Mouse (Mus musculus): Measurements from ENCODE around the gene 1600012H06Rik. TPM values are rescaled to one million over a fixed set of nuclear protein-coding genes. Genes with fewer than 3 reads are reported as not detected.
"Not testable (repeated sequence)": the region's sequence is repeated elsewhere in the genome, so short reads cannot be mapped to it uniquely, and the experiment has no call there.

1600012H06Rik gene
- polyA plus RNA-seq, 1 experiment from 2014 or later, result 37.5 TPM

DNA sequence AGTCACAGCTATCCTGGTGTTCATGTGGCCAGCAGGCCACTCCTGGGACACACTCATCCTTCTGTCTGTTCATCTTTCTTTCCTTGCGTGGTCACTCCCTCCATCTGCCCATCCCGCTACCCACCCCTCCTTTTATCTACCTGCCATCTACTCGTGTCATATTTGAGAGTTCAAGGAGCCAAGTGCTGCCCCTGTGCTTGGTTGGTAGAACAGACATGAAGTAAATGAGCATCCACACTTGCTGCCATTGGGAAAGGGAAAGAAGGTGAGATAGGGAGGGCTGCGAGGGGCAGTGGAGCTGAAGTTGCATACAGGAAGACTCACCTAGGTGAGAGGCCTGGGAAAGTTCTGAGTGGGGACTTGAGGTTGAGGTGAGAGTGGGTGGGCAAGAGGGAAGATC lies 28.6 kb upstream of the 1600012H06Rik start:
- Histone ChIP-seq H3K4me3 (replicated peaks) (no peak overlapping the region), H3K27ac (no peak overlapping the region), H3K4me1 (no peaks in the 10 kb centered on the region), H3K9me3 (no peaks in the 10 kb centered on the region), H3K4me2 (no peak overlapping the region), H3K36me3 (no peaks in the 10 kb centered on the region), H3K27me3 (replicated peaks) (no peaks in the 10 kb centered on the region), H3K9ac (no peak overlapping the region)
- WGBS, result 84% methylated on average over 4 of the region's 4 CpGs
- no peak for ATAC-seq (ENCODE audit: insufficient read depth, low FRiP score, low read depth)

DNA sequence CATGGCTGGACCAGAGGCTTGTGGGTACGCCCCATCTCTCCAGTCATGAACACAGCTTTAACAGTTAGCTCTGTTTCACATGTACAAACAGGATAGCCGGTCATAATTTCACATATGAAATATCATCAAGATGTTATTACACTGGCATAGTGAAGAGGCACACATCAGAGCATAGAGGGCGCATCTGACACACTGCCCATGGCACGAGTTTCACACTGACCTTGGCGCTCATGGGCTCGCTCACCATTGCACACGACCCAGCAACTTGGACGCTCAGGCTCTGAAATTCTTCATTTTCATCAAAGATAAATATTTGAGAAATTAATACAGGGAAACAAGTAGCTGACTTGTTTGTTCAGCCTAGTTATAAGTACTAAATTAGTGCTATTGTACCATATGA lies 25.1 kb upstream of the 1600012H06Rik start:
- no peak for ATAC-seq (ENCODE audit: insufficient read depth, low FRiP score, low read depth)
- 82% methylated on average over 8 of the region's 8 CpGs for WGBS
- Histone ChIP-seq H3K4me3 (replicated peaks) (no peak overlapping the region), H3K27ac (no peak overlapping the region), H3K27me3 (replicated peaks) (no peaks in the 10 kb centered on the region), H3K9ac (no peak overlapping the region), H3K4me1 (no peaks in the 10 kb centered on the region), H3K36me3 (no peaks in the 10 kb centered on the region), H3K4me2 (no peak overlapping the region), H3K9me3 (no peaks in the 10 kb centered on the region)

DNA sequence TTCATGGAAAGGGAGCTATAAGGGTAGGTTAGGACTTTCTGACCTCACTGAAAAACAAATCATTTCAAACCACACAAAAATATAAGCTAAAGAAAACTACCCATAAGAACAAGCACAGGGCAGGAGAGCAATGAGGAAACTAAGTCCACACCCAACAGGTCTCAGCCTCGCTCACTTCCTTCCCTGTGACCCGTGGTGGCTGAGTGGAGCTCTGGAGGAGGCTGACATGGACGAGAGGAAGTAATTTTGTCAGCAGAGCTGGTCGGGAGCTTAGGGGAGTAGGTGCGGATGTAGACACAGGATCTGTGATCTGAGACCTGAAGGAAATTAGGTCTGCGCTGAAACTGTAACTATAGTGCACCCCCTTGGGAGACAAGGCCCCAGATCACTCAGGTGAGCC lies 21.4 kb upstream of the 1600012H06Rik start:
- Histone ChIP-seq H3K27ac (no peak overlapping the region), H3K9me3 (no peaks in the 10 kb centered on the region), H3K9ac (no peak overlapping the region), H3K36me3 (no peaks in the 10 kb centered on the region), H3K4me3 (replicated peaks) (no peak overlapping the region), H3K4me1 (no peaks in the 10 kb centered on the region), H3K27me3 (replicated peaks) (no peaks in the 10 kb centered on the region), H3K4me2 (no peak overlapping the region)
- no peak for ATAC-seq (ENCODE audit: insufficient read depth, low FRiP score, low read depth)
- 62% methylated on average over 6 of the region's 6 CpGs for WGBS

DNA sequence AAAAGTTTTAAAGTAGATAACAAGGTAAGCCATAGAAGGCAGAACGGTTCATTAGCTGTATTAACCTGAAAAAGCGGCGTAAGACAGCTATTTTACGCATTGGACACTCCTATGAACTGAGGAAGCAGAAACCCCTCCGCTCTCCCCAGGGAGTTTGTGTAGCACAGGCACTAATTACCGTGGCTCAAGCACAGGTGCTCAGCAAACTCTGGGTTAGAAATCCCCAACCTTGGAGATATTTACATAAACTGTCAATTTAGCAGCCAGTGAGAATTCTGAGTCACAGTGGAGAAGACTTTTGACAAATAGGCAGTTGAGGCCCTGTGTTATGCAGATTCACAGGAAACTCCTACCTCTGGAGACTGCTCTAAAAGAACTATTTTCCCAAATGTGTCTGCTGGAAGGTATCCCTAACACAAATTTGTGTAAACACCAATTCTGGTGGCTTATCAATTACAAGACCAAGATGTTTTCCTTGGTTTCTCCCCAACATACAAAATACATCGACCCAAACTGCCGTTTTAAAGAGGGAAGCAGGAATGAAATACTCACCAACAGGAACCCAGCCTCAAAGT lies 15.3 kb upstream of the 1600012H06Rik start:
- no peaks in the 10 kb centered on the region for H3K9me3 ChIP-seq
- no peak overlapping the region for H3K4me3 ChIP-seq (replicated peaks)
- H3K4me2 ChIP-seq, result no peak overlapping the region
- H3K9ac ChIP-seq, result no peak overlapping the region
- WGBS, result 75% methylated on average over 8 of the region's 8 CpGs
- no peaks in the 10 kb centered on the region for H3K36me3 ChIP-seq
- ATAC-seq (ENCODE audit: insufficient read depth, low FRiP score, low read depth), result no peak
- no peaks in the 10 kb centered on the region for H3K4me1 ChIP-seq
- no peak overlapping the region for H3K27ac ChIP-seq
- H3K27me3 ChIP-seq (replicated peaks), result no peaks in the 10 kb centered on the region

DNA sequence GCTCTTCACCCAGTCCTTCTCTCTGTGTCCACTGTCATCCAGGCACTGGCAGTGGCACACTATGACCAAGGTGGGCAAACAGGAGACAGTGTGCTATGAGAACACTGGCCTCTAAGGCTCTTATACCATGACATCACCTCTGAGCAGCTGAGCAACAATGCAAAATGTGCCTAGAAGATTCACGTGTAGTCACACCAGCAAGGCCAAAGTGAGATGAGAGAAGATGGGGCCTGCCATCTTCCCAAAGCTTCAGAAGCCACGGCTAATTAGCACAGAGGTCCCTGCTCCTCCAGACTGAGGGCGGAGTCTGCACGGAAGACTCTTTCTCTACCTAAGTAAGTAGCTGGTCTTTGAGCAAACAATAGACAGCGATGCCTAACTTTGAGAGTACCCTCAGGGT lies 14.4 kb upstream of the 1600012H06Rik start:
- no peak overlapping the region for H3K27ac ChIP-seq
- ATAC-seq (ENCODE audit: insufficient read depth, low FRiP score, low read depth), result no peak
- 63% methylated on average over 5 of the region's 5 CpGs for WGBS
- no peaks in the 10 kb centered on the region for H3K9me3 ChIP-seq
- no peak overlapping the region for H3K4me2 ChIP-seq
- H3K4me3 ChIP-seq (replicated peaks), result no peak overlapping the region
- H3K27me3 ChIP-seq (replicated peaks), result no peaks in the 10 kb centered on the region
- H3K9ac ChIP-seq, result no peak overlapping the region
- H3K4me1 ChIP-seq, result no peaks in the 10 kb centered on the region
- H3K36me3 ChIP-seq, result no peaks in the 10 kb centered on the region

DNA sequence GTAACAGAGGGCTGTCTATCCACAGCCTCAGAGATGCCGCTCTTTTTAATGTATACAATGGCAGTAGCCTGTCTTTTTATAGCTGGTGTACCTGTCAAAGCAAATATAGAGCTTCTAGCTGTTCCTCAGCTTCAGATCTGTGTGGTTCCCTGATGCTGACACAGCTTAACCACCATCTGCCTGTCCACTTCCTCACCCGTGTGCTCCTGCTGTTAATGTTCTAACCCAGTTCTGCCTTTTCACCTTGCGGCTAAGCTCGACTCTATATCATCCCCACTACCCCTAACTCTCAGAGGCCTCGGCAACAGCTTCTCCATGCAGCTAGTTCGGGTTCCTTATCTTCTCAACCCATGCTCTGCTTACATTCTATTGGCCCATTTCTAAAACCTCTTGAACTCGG lies 12.3 kb upstream of the 1600012H06Rik start:
- Histone ChIP-seq H3K36me3 (no peaks in the 10 kb centered on the region), H3K4me2 (no peak overlapping the region), H3K9me3 (no peaks in the 10 kb centered on the region), H3K27ac (no peak overlapping the region), H3K4me3 (replicated peaks) (no peak overlapping the region), H3K27me3 (replicated peaks) (no peaks in the 10 kb centered on the region), H3K4me1 (no peaks in the 10 kb centered on the region), H3K9ac (no peak overlapping the region)
- ATAC-seq (ENCODE audit: insufficient read depth, low FRiP score, low read depth), result no peak
- 73% methylated on average over 7 of the region's 7 CpGs for WGBS

DNA sequence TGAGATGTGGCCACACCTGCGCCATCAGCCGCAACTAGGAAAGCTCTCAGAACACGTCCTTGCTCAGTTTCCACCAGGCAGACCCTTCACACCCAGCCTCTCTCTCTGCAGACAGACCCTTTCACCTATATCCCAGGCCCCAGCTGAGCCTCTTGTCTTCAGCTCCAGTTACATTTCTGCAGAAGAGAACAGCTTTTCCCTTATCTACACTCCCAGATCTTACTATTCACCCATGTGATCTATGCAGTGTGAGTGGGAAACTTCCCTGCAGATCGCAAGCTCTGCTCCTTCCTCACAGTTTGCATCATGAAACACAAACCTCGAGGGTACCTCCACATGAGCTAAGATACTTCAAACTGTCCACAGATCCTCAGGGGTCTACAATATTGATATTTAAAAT lies 11.5 kb upstream of the 1600012H06Rik start:
- 82% methylated on average over 5 of the region's 5 CpGs for WGBS
- Histone ChIP-seq H3K9me3 (no peaks in the 10 kb centered on the region), H3K27me3 (replicated peaks) (no peaks in the 10 kb centered on the region), H3K4me2 (no peak overlapping the region), H3K4me1 (no peaks in the 10 kb centered on the region), H3K27ac (no peak overlapping the region), H3K9ac (no peak overlapping the region), H3K4me3 (replicated peaks) (no peak overlapping the region), H3K36me3 (no peaks in the 10 kb centered on the region)
- ATAC-seq (ENCODE audit: insufficient read depth, low FRiP score, low read depth), result no peak

DNA sequence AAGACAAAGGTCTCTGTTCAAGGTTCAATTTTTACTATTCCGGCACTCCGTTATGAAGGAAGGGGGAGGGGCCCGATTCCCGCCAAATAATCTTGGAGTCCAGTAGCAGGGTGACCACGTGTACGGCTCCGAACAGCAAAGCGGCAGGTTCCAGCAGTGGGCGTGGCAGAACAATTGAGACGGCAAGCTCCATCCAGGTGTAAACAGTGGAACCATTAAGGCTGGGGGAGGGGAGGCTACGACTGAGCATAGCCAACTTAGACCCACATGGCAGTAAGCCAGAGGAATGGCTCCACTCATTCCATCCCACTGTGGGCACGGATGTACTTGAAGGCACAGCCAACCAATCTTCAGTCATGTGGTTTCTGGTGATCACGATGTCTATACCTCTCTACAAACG lies 7.7 kb upstream of the 1600012H06Rik start:
- not testable (repeated sequence) for H3K27me3 ChIP-seq (replicated peaks); H3K4me1 ChIP-seq; H3K9ac ChIP-seq; H3K27ac ChIP-seq; ATAC-seq (ENCODE audit: insufficient read depth, low FRiP score, low read depth); H3K4me3 ChIP-seq (replicated peaks); H3K9me3 ChIP-seq; H3K36me3 ChIP-seq; H3K4me2 ChIP-seq
- WGBS, result 71% methylated on average over 14 of the region's 14 CpGs

DNA sequence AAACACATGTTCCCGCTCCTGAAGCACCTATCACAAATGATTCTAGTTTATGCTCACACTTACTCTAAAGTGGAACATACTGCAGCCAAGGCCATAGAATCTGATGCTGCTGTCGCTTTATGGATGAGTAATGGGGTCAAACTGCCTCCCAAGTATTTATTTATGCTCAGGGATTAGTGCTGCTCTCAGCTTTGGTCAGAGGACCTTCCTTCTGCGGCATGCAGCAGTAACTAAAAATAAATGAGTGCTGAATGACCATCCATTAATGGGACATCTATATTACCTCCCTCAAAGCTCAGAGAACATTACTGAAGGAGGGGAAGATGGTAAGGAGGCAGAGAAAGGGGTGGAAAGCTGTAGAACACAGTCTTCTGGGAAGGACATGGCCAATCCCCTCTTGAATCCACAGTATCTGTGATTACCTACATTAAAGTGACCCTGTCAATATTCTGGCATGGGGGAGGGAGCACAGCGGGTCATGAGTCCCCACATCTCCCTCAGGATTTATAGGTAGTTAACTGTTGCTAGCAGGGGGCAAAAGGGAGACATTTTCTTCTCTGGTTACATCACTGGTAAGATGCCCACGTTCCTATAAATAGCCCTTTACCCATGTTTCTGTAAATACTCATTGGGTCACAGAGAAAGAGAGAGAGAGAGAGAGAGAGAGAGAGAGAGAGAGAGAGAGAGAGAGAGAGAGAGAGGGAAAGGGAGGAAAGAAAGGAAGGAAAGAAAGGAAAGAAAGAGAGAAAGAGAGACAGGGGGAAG lies 7.0 kb upstream of the 1600012H06Rik start:
- no peak overlapping the region for H3K4me3 ChIP-seq (replicated peaks)
- 43% methylated on average over 5 of the region's 5 CpGs for WGBS
- H3K27me3 ChIP-seq (replicated peaks), result no peaks in the 10 kb centered on the region
- H3K4me2 ChIP-seq, result no peak overlapping the region
- ATAC-seq (ENCODE audit: insufficient read depth, low FRiP score, low read depth), result no peak
- no peaks in the 10 kb centered on the region for H3K9me3 ChIP-seq
- H3K4me1 ChIP-seq, result no peaks in the 10 kb centered on the region
- no peak overlapping the region for H3K27ac ChIP-seq
- no peaks in the 10 kb centered on the region for H3K36me3 ChIP-seq
- no peak overlapping the region for H3K9ac ChIP-seq

DNA sequence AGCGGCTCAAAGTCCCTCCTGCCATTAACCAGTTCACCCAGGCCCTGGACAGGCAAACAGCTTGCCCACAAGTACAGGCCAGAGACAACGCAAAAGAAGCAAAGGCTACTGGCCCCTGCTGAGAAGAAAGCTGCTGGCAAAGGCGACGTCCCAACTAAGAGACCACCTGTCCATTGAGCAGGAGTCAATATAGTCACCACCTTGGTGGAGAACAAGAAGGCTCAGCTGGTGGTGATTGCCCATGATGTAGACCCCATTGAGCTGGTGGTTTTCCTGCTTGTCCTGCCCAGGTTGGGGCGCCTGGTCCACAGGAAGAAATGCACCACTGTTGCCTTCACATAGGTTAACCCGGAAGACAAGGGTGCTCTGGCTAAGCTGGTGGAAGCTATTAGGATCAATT lies 803 bp upstream of the 1600012H06Rik start:
- not testable (repeated sequence) for H3K27me3 ChIP-seq (replicated peaks); H3K27ac ChIP-seq; H3K9ac ChIP-seq; H3K36me3 ChIP-seq; H3K9me3 ChIP-seq; ATAC-seq (ENCODE audit: insufficient read depth, low FRiP score, low read depth)
- peaks cover 10% of the 10 kb centered on the region; the same call in 1 of the 2 replicates for H3K4me1 ChIP-seq
- 62% methylated on average over 6 of the region's 6 CpGs for WGBS
- peak overlapping the region; percentile 76 for H3K4me2 ChIP-seq
- H3K4me3 ChIP-seq (replicated peaks), result peak overlapping the region; percentile 82

DNA sequence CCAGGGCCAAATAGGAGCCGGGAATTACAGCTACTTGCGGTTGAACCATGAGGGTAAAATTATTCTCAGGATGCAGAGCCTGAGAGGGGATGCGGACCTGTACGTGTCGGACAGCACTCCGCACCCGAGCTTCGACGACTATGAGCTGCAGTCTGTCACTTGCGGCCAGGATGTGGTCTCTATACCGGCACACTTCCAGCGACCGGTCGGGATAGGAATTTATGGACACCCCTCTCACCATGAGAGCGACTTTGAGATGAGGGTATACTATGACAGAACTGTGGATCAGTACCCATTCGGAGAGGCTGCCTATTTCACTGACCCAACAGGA lies 710 bp downstream of the 1600012H06Rik start:
- Histone ChIP-seq H3K9me3 (no peaks in the 10 kb centered on the region), H3K36me3 (peaks cover 9% of the 10 kb centered on the region), H3K27me3 (replicated peaks) (no peaks in the 10 kb centered on the region), H3K4me1 (peaks cover 10% of the 10 kb centered on the region; the same call in 1 of the 2 replicates), H3K4me2 (peak overlapping the region; percentile 76), H3K9ac (peak overlapping the region; percentile 63), H3K4me3 (replicated peaks) (peak overlapping the region; percentile 82), H3K27ac (peak overlapping the region; percentile 49)
- peak; percentile 8; the same call in 1 of the 2 replicates for ATAC-seq (ENCODE audit: insufficient read depth, low FRiP score, low read depth)
- WGBS, result 16% methylated on average over 16 of the region's 16 CpGs

DNA sequence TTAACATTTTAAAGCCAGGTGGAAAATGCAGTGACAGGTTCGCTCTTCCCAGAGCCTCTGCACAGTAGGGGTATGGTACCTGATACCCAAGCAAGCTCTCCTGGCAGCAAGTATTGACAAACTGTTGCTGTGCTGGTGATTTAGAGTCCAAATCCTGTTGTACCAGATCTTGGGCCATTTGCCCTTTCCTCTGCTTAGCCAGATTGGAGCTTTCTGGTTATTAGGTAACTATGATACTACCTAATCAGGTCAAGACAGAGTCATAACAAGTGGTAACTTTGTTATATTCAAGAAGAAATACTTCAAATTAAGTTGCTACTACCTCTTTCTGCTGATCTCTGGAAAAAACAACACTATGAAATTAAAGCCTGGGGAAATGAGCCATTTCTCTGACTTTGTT lies 1.6 kb downstream of the 1600012H06Rik start:
- Histone ChIP-seq H3K9me3 (no peaks in the 10 kb centered on the region), H3K4me1 (peaks cover 10% of the 10 kb centered on the region; the same call in 1 of the 2 replicates), H3K9ac (no peak overlapping the region), H3K4me2 (peak overlapping the region; percentile 76; the same call in 1 of the 2 replicates), H3K36me3 (peaks cover 10% of the 10 kb centered on the region), H3K4me3 (replicated peaks) (no peak overlapping the region), H3K27ac (no peak overlapping the region), H3K27me3 (replicated peaks) (no peaks in the 10 kb centered on the region)
- no peak for ATAC-seq (ENCODE audit: insufficient read depth, low FRiP score, low read depth)
- 95% methylated on average over 1 of the region's 1 CpGs for WGBS
